Mouse (Mus musculus): ENCODE measurements around the gene Wdr6. TPM values are rescaled to one million over a fixed set of nuclear protein-coding genes. Genes with fewer than 3 reads are reported as not detected.

The Wdr6 gene
- polyA plus RNA-seq, 1 experiment, result 14.3 TPM

DNA sequence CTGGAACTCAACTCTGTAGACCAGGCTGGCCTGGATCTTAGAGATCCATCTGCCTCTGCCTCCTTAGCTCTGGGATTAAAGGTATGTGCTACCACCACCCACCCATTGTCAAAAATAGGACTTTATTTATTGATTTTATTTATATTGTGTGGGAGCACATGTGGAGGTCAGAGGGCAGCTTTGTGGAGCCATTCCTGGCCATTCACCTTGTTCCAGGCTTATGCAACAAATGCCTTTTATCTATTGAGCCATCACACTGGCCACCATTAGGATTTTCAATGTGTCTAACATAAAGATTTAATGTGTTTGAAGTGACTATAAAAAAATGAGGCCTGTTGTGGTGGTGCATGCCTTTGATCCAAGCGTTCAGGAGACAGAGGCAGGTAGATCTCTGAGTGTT is 47.0 kb downstream of the Wdr6 start:
- DNase-seq (ENCODE audit: low read depth, low spot score), result no peak
- WGBS, result 86% methylated on average over 1 of the region's 1 CpGs

DNA sequence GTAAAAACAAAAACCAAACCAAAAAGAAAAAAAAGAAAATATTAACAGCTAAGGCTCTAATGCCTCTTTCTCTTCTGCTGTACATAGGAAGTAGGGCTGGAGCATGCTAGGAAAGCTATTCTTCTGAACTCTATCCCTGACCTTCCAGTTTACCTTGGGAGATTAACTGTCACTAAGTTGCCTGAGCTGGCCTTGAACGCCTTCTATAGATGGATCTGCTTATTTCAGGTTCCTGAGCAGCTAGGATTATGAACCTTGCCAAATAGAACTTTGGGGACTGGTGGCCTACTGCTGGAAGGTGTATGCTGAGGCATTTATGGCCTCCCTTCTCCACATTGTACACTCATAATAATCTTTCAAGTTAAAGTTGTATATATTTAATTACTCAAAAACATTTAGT is 47.6 kb downstream of the Wdr6 start:
- 78% methylated on average over 1 of the region's 1 CpGs for WGBS
- no peak for DNase-seq (ENCODE audit: low read depth, low spot score)

DNA sequence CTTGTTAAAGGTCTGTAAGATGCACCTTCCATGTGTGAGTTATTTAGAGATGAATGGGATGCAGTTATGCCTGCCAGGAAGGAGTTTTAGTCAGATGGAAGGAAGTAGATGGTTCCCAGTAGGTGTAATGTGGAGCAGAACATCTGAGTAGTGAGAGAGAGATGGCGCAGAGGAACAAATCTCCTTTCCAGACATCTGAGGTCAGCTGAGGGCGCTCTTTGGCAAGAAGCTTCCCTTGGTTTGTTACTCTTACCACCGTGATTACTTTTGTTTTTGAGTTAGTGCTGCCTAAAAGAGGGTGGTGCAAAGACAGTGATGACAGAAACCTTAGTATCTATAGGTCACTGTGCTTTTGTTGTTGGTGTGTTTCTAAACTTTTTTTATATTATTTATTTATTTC is 53.1 kb downstream of the Wdr6 start:
- WGBS, result 67% methylated on average over 3 of the region's 3 CpGs
- no peak for DNase-seq (ENCODE audit: low read depth, low spot score)

DNA sequence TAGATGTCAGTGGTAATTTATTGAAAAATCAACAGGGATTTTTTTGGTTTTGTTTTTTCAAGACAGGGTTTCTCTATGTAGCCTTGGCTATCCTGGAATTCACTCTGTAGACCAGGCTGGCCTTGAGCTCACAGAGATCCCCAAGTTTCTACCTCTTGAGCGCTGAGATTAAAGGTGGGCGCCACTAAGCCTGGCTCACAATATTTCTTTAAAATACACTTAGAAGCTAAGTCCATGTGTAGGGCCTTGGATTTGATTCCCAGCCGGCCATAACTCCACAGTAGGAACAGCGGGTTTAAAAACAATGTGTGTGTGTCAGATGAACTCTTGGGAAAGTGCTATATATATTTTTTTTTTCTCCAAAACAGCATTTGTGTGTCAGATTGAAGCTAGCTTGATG is 55.2 kb downstream of the Wdr6 start:
- WGBS, result 96% methylated on average over 4 of the region's 4 CpGs
- DNase-seq (ENCODE audit: low read depth, low spot score), result no peak

Other genes with a start within 250 kb of the Wdr6 start
- gene Gpx1, start 239.8 kb downstream of the Wdr6 start, polyA plus RNA-seq (2012; rRNA removed), result 641 and 1,038 TPM in 2 replicates
- gene Usp4, start 230.9 kb downstream of the Wdr6 start, polyA plus RNA-seq (2012; rRNA removed), result 57.7 and 67.5 TPM in 2 replicates
- gene 1700102P08Rik, start 185.9 kb downstream of the Wdr6 start, polyA plus RNA-seq (2012; rRNA removed), result 0.30 TPM in 1 of 2 replicates, not detected in the other
- gene Ccdc36, start 150.3 kb downstream of the Wdr6 start, polyA plus RNA-seq (2012; rRNA removed), result not detected in 2 replicates
- not detected in 2 replicates for gene BC048562, start 142.3 kb downstream of the Wdr6 start, polyA plus RNA-seq (2012; rRNA removed)
- 18.1 and 22.8 TPM in 2 replicates for gene Ccdc71, start 118.2 kb downstream of the Wdr6 start, polyA plus RNA-seq (2012; rRNA removed)
- gene Klhdc8b, start 117.2 kb downstream of the Wdr6 start, polyA plus RNA-seq (2012; rRNA removed), result 13.6 and 18.8 TPM in 2 replicates
- gene Lamb2, start 99.0 kb downstream of the Wdr6 start, polyA plus RNA-seq (2012; rRNA removed), result 20.7 and 27.2 TPM in 2 replicates
- 74.9 and 104 TPM in 2 replicates for gene Usp19, start 88.1 kb downstream of the Wdr6 start, polyA plus RNA-seq (2012; rRNA removed)
- 243 and 346 TPM in 2 replicates for gene Qars, start 71.0 kb downstream of the Wdr6 start, polyA plus RNA-seq (2012; rRNA removed)
- 40.8 and 77.6 TPM in 2 replicates for gene Qrich1, start 61.9 kb downstream of the Wdr6 start, polyA plus RNA-seq (2012; rRNA removed)
- gene Impdh2, start 18.5 kb downstream of the Wdr6 start, polyA plus RNA-seq (2012; rRNA removed), result 89.1 and 95.4 TPM in 2 replicates
- gene Ndufaf3, start 11.3 kb downstream of the Wdr6 start, polyA plus RNA-seq (2012; rRNA removed), result 37.2 and 51.6 TPM in 2 replicates
- 146 and 161 TPM in 2 replicates for gene Dalrd3, start 8.9 kb downstream of the Wdr6 start, polyA plus RNA-seq (2012; rRNA removed)
- 3.5 and 4.4 TPM in 2 replicates for gene P4htm, start 18.9 kb upstream of the Wdr6 start, polyA plus RNA-seq (2012; rRNA removed)
- gene Arih2, start 70.6 kb upstream of the Wdr6 start, polyA plus RNA-seq (2012; rRNA removed), result 25.8 and 32.4 TPM in 2 replicates
- 32.4 and 37.7 TPM in 2 replicates for gene Slc25a20, start 83.3 kb upstream of the Wdr6 start, polyA plus RNA-seq (2012; rRNA removed)
- 39.9 and 51.4 TPM in 2 replicates for gene Prkar2a, start 110.6 kb upstream of the Wdr6 start, polyA plus RNA-seq (2012; rRNA removed)
- 39.4 and 49.2 TPM in 2 replicates for gene Ip6k2, start 205.1 kb upstream of the Wdr6 start, polyA plus RNA-seq (2012; rRNA removed)
- 9.6 and 11.2 TPM in 2 replicates for gene Nckipsd, start 229.6 kb upstream of the Wdr6 start, polyA plus RNA-seq (2012; rRNA removed)
- gene Celsr3, start 247.6 kb upstream of the Wdr6 start, polyA plus RNA-seq (2012; rRNA removed), result 0.79 and 0.95 TPM in 2 replicates

Measured in large intestine, adult 2 months (tissue).